Mouse (Mus musculus): ENCODE data around the gene Zfp668. TPM values are rescaled to one million over a fixed set of nuclear protein-coding genes. Genes with fewer than 3 reads are reported as not detected.

Gene Zfp668
- polyA plus RNA-seq, 1 experiment from 2014 or later = 18.0 TPM

- H3K4me1 ChIP-seq (ENCODE audit: control insufficient read depth, insufficient read depth, low read length) = peaks cover 4% of the 10 kb centered on the region; the same call in 1 of the 2 replicates
- H3K4me2 ChIP-seq (replicated peaks; ENCODE audit: low read depth, low read length) = no peak overlapping the region
- no peak for ATAC-seq (ENCODE audit: insufficient number of reproducible peaks, insufficient read depth, low FRiP score, low read depth)
- no peaks in the 10 kb centered on the region for H3K9me3 ChIP-seq (ENCODE audit: control insufficient read depth, low read depth, low read length)
- no peak overlapping the region for H3K4me3 ChIP-seq (ENCODE audit: low read depth, low read length)
- WGBS = 82% methylated on average over 3 of the region's 3 CpGs
- no peak overlapping the region for H3K9ac ChIP-seq (replicated peaks; ENCODE audit: low read depth, low read length)
- peaks cover 60% of the 10 kb centered on the region for H3K36me3 ChIP-seq (ENCODE audit: control insufficient read depth, insufficient read depth, low read length)
- H3K27ac ChIP-seq (ENCODE audit: low read length) = no peak overlapping the region
- H3K27me3 ChIP-seq (ENCODE audit: control insufficient read depth, insufficient read depth, low read length) = no peaks in the 10 kb centered on the region
These were observed 11.2 kb upstream of the Zfp668 start for GRCm38 (mm10) chr7:127887781-127888180.

DNA sequence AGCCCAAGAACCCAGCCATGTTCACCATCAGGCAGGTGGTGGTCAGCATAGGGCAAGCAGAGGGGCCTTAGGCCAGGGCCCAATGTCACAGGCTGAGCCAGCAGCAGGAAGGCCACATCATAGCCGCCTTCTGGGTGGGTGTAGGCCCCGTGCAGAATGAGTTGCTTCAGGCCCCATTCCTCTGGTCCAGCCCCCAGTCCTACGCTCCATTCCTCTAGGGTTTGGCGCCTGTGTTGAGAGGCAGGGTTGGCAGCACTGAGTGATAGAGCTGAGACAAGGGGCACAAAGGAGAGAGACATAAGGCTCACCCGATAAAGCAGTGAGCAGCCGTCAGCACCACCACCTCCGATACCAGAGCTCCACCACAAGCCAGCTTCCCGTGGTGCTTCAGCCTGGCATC is 10.6 kb upstream of the Zfp668 start:
- H3K4me3 ChIP-seq (ENCODE audit: low read depth, low read length) = no peak overlapping the region
- WGBS = 85% methylated on average over 8 of the region's 8 CpGs
- ATAC-seq (ENCODE audit: insufficient number of reproducible peaks, insufficient read depth, low FRiP score, low read depth) = no peak

GRCm38 (mm10) chr7:127886551-127886950 is 9.9 kb upstream of the Zfp668 start:
- H3K36me3 ChIP-seq (ENCODE audit: control insufficient read depth, insufficient read depth, low read length) = peaks cover 63% of the 10 kb centered on the region
- peaks cover 4% of the 10 kb centered on the region; the same call in 1 of the 2 replicates for H3K4me1 ChIP-seq (ENCODE audit: control insufficient read depth, insufficient read depth, low read length)
- H3K27ac ChIP-seq (ENCODE audit: low read length) = no peak overlapping the region
- H3K27me3 ChIP-seq (ENCODE audit: control insufficient read depth, insufficient read depth, low read length) = no peaks in the 10 kb centered on the region
- H3K9ac ChIP-seq (replicated peaks; ENCODE audit: low read depth, low read length) = no peak overlapping the region
- H3K9me3 ChIP-seq (ENCODE audit: control insufficient read depth, low read depth, low read length) = no peaks in the 10 kb centered on the region
- no peak for ATAC-seq (ENCODE audit: insufficient number of reproducible peaks, insufficient read depth, low FRiP score, low read depth)
- WGBS = 87% methylated on average over 6 of the region's 6 CpGs
- no peak overlapping the region for H3K4me2 ChIP-seq (replicated peaks; ENCODE audit: low read depth, low read length)
- no peak overlapping the region for H3K4me3 ChIP-seq (ENCODE audit: low read depth, low read length)

More for the DNA sequence above, 10.6 kb upstream of the Zfp668 start:
- Histone ChIP-seq H3K9ac (replicated peaks; ENCODE audit: low read depth, low read length) (no peak overlapping the region), H3K4me2 (replicated peaks; ENCODE audit: low read depth, low read length) (no peak overlapping the region), H3K9me3 (ENCODE audit: control insufficient read depth, low read depth, low read length) (no peaks in the 10 kb centered on the region), H3K27ac (ENCODE audit: low read length) (no peak overlapping the region), H3K27me3 (ENCODE audit: control insufficient read depth, insufficient read depth, low read length) (no peaks in the 10 kb centered on the region), H3K36me3 (ENCODE audit: control insufficient read depth, insufficient read depth, low read length) (peaks cover 59% of the 10 kb centered on the region), H3K4me1 (ENCODE audit: control insufficient read depth, insufficient read depth, low read length) (peaks cover 4% of the 10 kb centered on the region; the same call in 1 of the 2 replicates)

GRCm38 (mm10) chr7:127885951-127886350 is 9.3 kb upstream of the Zfp668 start:
- no peaks in the 10 kb centered on the region for H3K27me3 ChIP-seq (ENCODE audit: control insufficient read depth, insufficient read depth, low read length)
- WGBS = 64% methylated on average over 6 of the region's 6 CpGs
- H3K9ac ChIP-seq (replicated peaks; ENCODE audit: low read depth, low read length) = no peak overlapping the region
- no peak overlapping the region for H3K4me3 ChIP-seq (ENCODE audit: low read depth, low read length)
- no peak overlapping the region for H3K27ac ChIP-seq (ENCODE audit: low read length)
- H3K9me3 ChIP-seq (ENCODE audit: control insufficient read depth, low read depth, low read length) = no peaks in the 10 kb centered on the region
- H3K4me1 ChIP-seq (ENCODE audit: control insufficient read depth, insufficient read depth, low read length) = peaks cover 4% of the 10 kb centered on the region; the same call in 1 of the 2 replicates
- ATAC-seq (ENCODE audit: insufficient number of reproducible peaks, insufficient read depth, low FRiP score, low read depth) = no peak
- peaks cover 67% of the 10 kb centered on the region for H3K36me3 ChIP-seq (ENCODE audit: control insufficient read depth, insufficient read depth, low read length)
- no peak overlapping the region for H3K4me2 ChIP-seq (replicated peaks; ENCODE audit: low read depth, low read length)

DNA sequence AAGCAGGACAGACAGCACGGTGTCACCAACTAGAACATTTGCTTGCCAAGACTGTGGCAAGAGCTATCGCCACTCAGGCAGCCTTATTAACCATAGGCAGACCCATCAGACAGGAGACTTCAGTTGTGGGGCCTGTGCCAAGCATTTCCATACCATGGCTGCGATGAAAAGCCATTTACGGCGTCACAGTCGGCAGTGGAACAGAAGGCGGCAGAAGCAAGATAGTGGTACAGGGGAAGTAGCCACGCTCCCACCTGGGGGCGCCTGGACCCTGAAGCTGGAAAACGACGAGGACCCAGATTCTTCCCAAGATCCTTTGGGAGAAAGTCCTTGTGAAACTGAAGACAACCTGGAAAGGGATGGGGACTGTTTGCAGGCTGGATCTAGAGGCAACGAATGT is 3.8 kb upstream of the Zfp668 start:
- no peak overlapping the region for H3K27ac ChIP-seq (ENCODE audit: low read length)
- H3K27me3 ChIP-seq (ENCODE audit: control insufficient read depth, insufficient read depth, low read length) = no peaks in the 10 kb centered on the region
- H3K9ac ChIP-seq (replicated peaks; ENCODE audit: low read depth, low read length) = no peak overlapping the region
- H3K4me2 ChIP-seq (replicated peaks; ENCODE audit: low read depth, low read length) = no peak overlapping the region
- no peak overlapping the region for H3K4me3 ChIP-seq (ENCODE audit: low read depth, low read length)
- WGBS = 83% methylated on average over 12 of the region's 12 CpGs
- peaks cover 70% of the 10 kb centered on the region for H3K36me3 ChIP-seq (ENCODE audit: control insufficient read depth, insufficient read depth, low read length)
- peaks cover 11% of the 10 kb centered on the region; the same call in 1 of the 2 replicates for H3K4me1 ChIP-seq (ENCODE audit: control insufficient read depth, insufficient read depth, low read length)
- no peaks in the 10 kb centered on the region for H3K9me3 ChIP-seq (ENCODE audit: control insufficient read depth, low read depth, low read length)
- ATAC-seq (ENCODE audit: insufficient number of reproducible peaks, insufficient read depth, low FRiP score, low read depth) = no peak

- H3K36me3 ChIP-seq (ENCODE audit: control insufficient read depth, insufficient read depth, low read length) = peaks cover 61% of the 10 kb centered on the region
- no peaks in the 10 kb centered on the region for H3K9me3 ChIP-seq (ENCODE audit: control insufficient read depth, low read depth, low read length)
- H3K27me3 ChIP-seq (ENCODE audit: control insufficient read depth, insufficient read depth, low read length) = no peaks in the 10 kb centered on the region
- no peak overlapping the region for H3K9ac ChIP-seq (replicated peaks; ENCODE audit: low read depth, low read length)
- WGBS = 92% methylated on average over 9 of the region's 9 CpGs
- H3K4me1 ChIP-seq (ENCODE audit: control insufficient read depth, insufficient read depth, low read length) = peaks cover 15% of the 10 kb centered on the region; the same call in 1 of the 2 replicates
- no peak overlapping the region for H3K27ac ChIP-seq (ENCODE audit: low read length)
- no peak overlapping the region for H3K4me3 ChIP-seq (ENCODE audit: low read depth, low read length)
- H3K4me2 ChIP-seq (replicated peaks; ENCODE audit: low read depth, low read length) = no peak overlapping the region
- no peak for ATAC-seq (ENCODE audit: insufficient number of reproducible peaks, insufficient read depth, low FRiP score, low read depth)
These were observed 2.7 kb upstream of the Zfp668 start for GRCm38 (mm10) chr7:127879301-127879700.

DNA sequence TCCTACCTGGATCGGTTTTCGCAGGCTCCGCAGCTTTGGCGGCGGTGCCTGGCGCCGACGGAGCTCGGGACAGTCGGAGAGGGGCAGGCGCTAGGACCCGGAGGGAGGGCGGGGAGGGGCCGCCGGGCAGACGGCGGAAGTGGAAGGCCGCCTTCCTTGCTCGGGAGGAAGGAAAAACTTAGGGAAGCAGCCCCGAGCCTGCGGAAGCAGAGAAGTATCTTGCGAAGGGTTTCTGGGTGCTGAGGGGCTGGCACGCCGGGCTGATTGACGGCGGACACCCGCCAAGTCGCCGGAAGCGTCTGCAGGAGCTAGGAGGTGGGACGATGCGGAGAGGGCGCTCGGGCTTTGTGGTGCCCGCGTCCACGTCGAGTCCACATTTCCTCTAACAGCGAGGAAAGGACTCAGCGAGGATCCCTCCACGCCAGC is 574 bp downstream of the Zfp668 start, which contains the start of gene Zfp646:
Gene Zfp646, plus strand, starts transcription at position 181 of the 426 bp plus-strand sequence.
- WGBS = 1% methylated on average over 38 of the region's 41 CpGs

DNA sequence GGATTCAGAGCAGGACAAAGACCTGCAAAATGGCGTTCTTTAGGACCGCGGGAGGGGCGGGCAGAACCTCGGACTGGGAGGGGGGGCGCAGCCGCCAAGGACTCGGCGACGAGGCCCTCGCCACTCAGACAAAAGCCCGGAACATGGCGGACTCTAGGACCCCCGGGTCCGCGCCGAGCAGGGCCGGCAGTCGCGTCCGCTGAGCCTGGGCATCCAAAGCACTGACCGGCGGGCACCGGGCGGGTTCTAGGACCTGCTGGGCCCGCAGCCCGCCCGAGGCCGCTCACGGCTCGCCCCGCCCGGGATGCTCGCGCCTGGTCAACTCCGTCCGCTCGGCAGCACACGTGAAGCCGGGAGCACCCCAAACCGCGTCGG is 1.0 kb downstream of the Zfp668 start:
- Histone ChIP-seq H3K9ac (replicated peaks; ENCODE audit: low read depth, low read length) (peak overlapping the region; percentile 71), H3K9me3 (ENCODE audit: control insufficient read depth, low read depth, low read length) (no peaks in the 10 kb centered on the region), H3K4me1 (ENCODE audit: control insufficient read depth, insufficient read depth, low read length) (peaks cover 15% of the 10 kb centered on the region; the same call in 1 of the 2 replicates), H3K4me3 (ENCODE audit: low read depth, low read length) (peak overlapping the region; percentile 66), H3K4me2 (replicated peaks; ENCODE audit: low read depth, low read length) (peak overlapping the region; percentile 92), H3K27me3 (ENCODE audit: control insufficient read depth, insufficient read depth, low read length) (no peaks in the 10 kb centered on the region), H3K36me3 (ENCODE audit: control insufficient read depth, insufficient read depth, low read length) (peaks cover 28% of the 10 kb centered on the region), H3K27ac (ENCODE audit: low read length) (peak overlapping the region; percentile 95)
- WGBS = under 1% methylated on average over 41 of the region's 43 CpGs
- peak; percentile 92 for ATAC-seq (ENCODE audit: insufficient number of reproducible peaks, insufficient read depth, low FRiP score, low read depth)

More for the DNA sequence above, 574 bp downstream of the Zfp668 start, which contains the start of gene Zfp646:
- Histone ChIP-seq H3K9me3 (ENCODE audit: control insufficient read depth, low read depth, low read length) (no peaks in the 10 kb centered on the region), H3K4me3 (ENCODE audit: low read depth, low read length) (peak within 1 kb of the TSS; percentile 66), H3K9ac (replicated peaks; ENCODE audit: low read depth, low read length) (peak within 1 kb of the TSS; percentile 71), H3K4me2 (replicated peaks; ENCODE audit: low read depth, low read length) (peak within 1 kb of the TSS; percentile 92), H3K36me3 (ENCODE audit: control insufficient read depth, insufficient read depth, low read length) (peaks cover 32% of the 10 kb centered on the region), H3K27me3 (ENCODE audit: control insufficient read depth, insufficient read depth, low read length) (no peaks in the 10 kb centered on the region), H3K4me1 (ENCODE audit: control insufficient read depth, insufficient read depth, low read length) (peaks cover 15% of the 10 kb centered on the region; the same call in 1 of the 2 replicates), H3K27ac (ENCODE audit: low read length) (peak within 1 kb of the TSS; percentile 95)
- peak; percentile 86 for ATAC-seq (ENCODE audit: insufficient number of reproducible peaks, insufficient read depth, low FRiP score, low read depth)

All from stomach, embryonic 14.5 days (tissue).